Mouse (Mus musculus) liver, adult 2 months (tissue): ENCODE measurements around the gene Il17c. TPM values are rescaled to one million over a fixed set of nuclear protein-coding genes. Genes with fewer than 3 reads are reported as not detected.

Source experiments
- DNase-seq: peaks from one replicate; pipeline ENCODE4 v3.0.0-alpha.2; 2011; ENCODE audit warnings: low read depth, low spot score; ENCODE audit errors: extremely low read depth
- H3K27ac ChIP-seq: fragments of 200-500 bp; replicated peaks from 2 replicates; pipeline ENCODE4 v1.5.1; 2012; ENCODE audit warnings: low read depth, mild to moderate bottlenecking, control low read depth, inconsistent platforms, low read length; ENCODE audit not compliant: insufficient read depth
- H3K27me3 ChIP-seq: fragments of 200-500 bp; 2 replicates; pipeline ENCODE4 v1.6.1; 2012; ENCODE audit warnings: mild to moderate bottlenecking, moderate library complexity, low read length, inconsistent platforms; ENCODE audit not compliant: control insufficient read depth, insufficient read depth
- H3K36me3 ChIP-seq: fragments of 200-500 bp; 2 replicates; pipeline ENCODE4 v1.6.1; 2012; ENCODE audit warnings: low read length, inconsistent platforms; ENCODE audit not compliant: control insufficient read depth, insufficient read depth
- H3K4me1 ChIP-seq: fragments of 200-500 bp; 2 replicates; pipeline ENCODE4 v1.6.1; 2011; ENCODE audit warnings: low read length; ENCODE audit not compliant: control insufficient read depth, insufficient read depth
- H3K4me3 ChIP-seq: fragments of 200-500 bp; 2 replicates; pipeline ENCODE4 v1.5.1; 2011; ENCODE audit warnings: low read depth, mild to moderate bottlenecking, control low read depth, low read length, moderate library complexity; ENCODE audit not compliant: insufficient read depth
- H3K79me2 ChIP-seq: fragments of 200-500 bp; 2 replicates; pipeline ENCODE4 v1.6.1; 2012; ENCODE audit warnings: inconsistent platforms, mild to moderate bottlenecking, low read length, moderate library complexity; ENCODE audit not compliant: control insufficient read depth, insufficient read depth
- H3K9ac ChIP-seq: fragments of 200-500 bp; 2 replicates; pipeline ENCODE4 v1.6.1; 2012; ENCODE audit warnings: low read depth, mild to moderate bottlenecking, control low read depth, inconsistent platforms, low read length
- CTCF ChIP-seq: fragments of 200-500 bp; IDR thresholded peaks from 2 replicates; pipeline ENCODE4 v1.5.1; 2011; ENCODE audit warnings: low read depth, low read length, control low read depth
- POLR2A ChIP-seq: fragments of 200-500 bp; IDR thresholded peaks from 2 replicates; pipeline ENCODE4 v1.6.1; 2011; ENCODE audit warnings: low read length, control low read depth; ENCODE audit not compliant: insufficient read depth; ENCODE audit errors: extremely low read depth
- WGBS: fragments of 180-500 bp; shearing (Covaris S2); methylation state at CpG from one replicate; pipeline ENCODE4 v1.1.7; 2018; 5-methylcytosine and 5-hydroxymethylcytosine counted together
- polyA plus RNA-seq: library from polyadenylated mRNA; depleted of rRNA; stranded (reverse); fragments of >200 nt; gene quantifications from 2 replicates; pipeline ENCODE4 v1.2.3, GENCODE M21; 2012
- total RNA-seq: library from RNA; depleted of rRNA; stranded (reverse); fragments of >200 nt; gene quantifications from 2 replicates; pipeline ENCODE4 v1.2.3, GENCODE M21; 2014

Il17c gene
- total and polyA plus RNA-seq, 2 experiments = not detected

GRCm38 (mm10) chr8:122432443-122433268, 10.8 kb downstream of the Il17c start, which contains the start of gene Cyba:
Cyba (minus strand) TSS chr8:122432930.
- Histone ChIP-seq H3K36me3 (peaks cover 9% of the 10 kb centered on the region), H3K9ac (peak within 1 kb of the TSS; percentile 86), H3K4me1 (no peaks in the 10 kb centered on the region), H3K79me2 (no peaks in the 10 kb centered on the region), H3K4me3 (peak within 1 kb of the TSS; percentile 77), H3K27ac (peak within 1 kb of the TSS; percentile 53), H3K27me3 (no peaks in the 10 kb centered on the region)
- WGBS = 25% methylated on average over 44 of the region's 45 CpGs
- TF ChIP-seq POLR2A = no peak
- TF ChIP-seq CTCF = no peak
- DNase-seq = peak; percentile 21

- no peak overlapping the region for H3K27ac ChIP-seq
- no peaks in the 10 kb centered on the region for H3K27me3 ChIP-seq
- no peaks in the 10 kb centered on the region for H3K4me1 ChIP-seq
- peaks cover 9% of the 10 kb centered on the region for H3K36me3 ChIP-seq
- WGBS = 86% methylated on average over 11 of the region's 11 CpGs
- no peak overlapping the region for H3K4me3 ChIP-seq
- TF ChIP-seq POLR2A = no peak
- peak; percentile 31 for TF ChIP-seq CTCF
- DNase-seq = no peak
- H3K79me2 ChIP-seq = no peaks in the 10 kb centered on the region
- no peak overlapping the region for H3K9ac ChIP-seq
Measured at GRCm38 (mm10) chr8:122433269-122433905, 11.6 kb downstream of the Il17c start.

- Histone ChIP-seq H3K4me1 (no peaks in the 10 kb centered on the region), H3K9ac (no peak overlapping the region), H3K36me3 (peaks cover 9% of the 10 kb centered on the region), H3K27me3 (no peaks in the 10 kb centered on the region), H3K4me3 (no peak overlapping the region), H3K27ac (no peak overlapping the region), H3K79me2 (no peaks in the 10 kb centered on the region)
- TF ChIP-seq CTCF (peak; percentile 53), POLR2A (no peak)
- DNase-seq = no peak
- 96% methylated on average over 6 of the region's 6 CpGs for WGBS
Measured at GRCm38 (mm10) chr8:122435375-122435774, 13.6 kb downstream of the Il17c start.

- no peak overlapping the region for H3K27ac ChIP-seq
Measured at GRCm38 (mm10) chr8:122436146-122436545, 14.3 kb downstream of the Il17c start.

GRCm38 (mm10) chr8:122436586-122437125, 14.8 kb downstream of the Il17c start:
- no peak overlapping the region for H3K9ac ChIP-seq
- H3K4me3 ChIP-seq = no peak overlapping the region
- TF ChIP-seq POLR2A = no peak
- no peaks in the 10 kb centered on the region for H3K4me1 ChIP-seq
- H3K79me2 ChIP-seq = no peaks in the 10 kb centered on the region
- WGBS = 92% methylated on average over 20 of the region's 20 CpGs
- peaks cover 9% of the 10 kb centered on the region for H3K36me3 ChIP-seq
- H3K27me3 ChIP-seq = no peaks in the 10 kb centered on the region
- no peak overlapping the region for H3K27ac ChIP-seq
- no peak for DNase-seq

More at GRCm38 (mm10) chr8:122436146-122436545, 14.3 kb downstream of the Il17c start:
- no peak for DNase-seq
- peaks cover 9% of the 10 kb centered on the region for H3K36me3 ChIP-seq
- H3K79me2 ChIP-seq = no peaks in the 10 kb centered on the region
- no peak overlapping the region for H3K4me3 ChIP-seq
- H3K4me1 ChIP-seq = no peaks in the 10 kb centered on the region
- no peaks in the 10 kb centered on the region for H3K27me3 ChIP-seq
- no peak overlapping the region for H3K9ac ChIP-seq
- TF ChIP-seq POLR2A (no peak), CTCF (no peak)
- WGBS = 98% methylated on average over 9 of the region's 9 CpGs
